Mouse (Mus musculus): ENCODE measurements at regions not wholly inside any gene's neighbourhood (a gene's known extent, or its start where the extent isn't known, plus 50 kb on each side); places are given as distances from the start of the nearest gene placed in this dataset.

GRCm38 (mm10) chr13:31475845-31476244, 80.1 kb upstream of the Foxq1 start:
- in situ Hi-C loops (cut with MboI; ENCODE audit: unreplicated experiment in 2 of 2) = no loop called here

- in situ Hi-C loops (cut with MboI; ENCODE audit: unreplicated experiment in 2 of 2) = no loop called here
Observed at GRCm38 (mm10) chr13:31477171-31477867, 78.6 kb upstream of the Foxq1 start.

- in situ Hi-C loops (cut with MboI; ENCODE audit: unreplicated experiment in 2 of 2) = no loop called here
Observed at GRCm38 (mm10) chr13:31481105-31481844, 74.7 kb upstream of the Foxq1 start.

- in situ Hi-C loops (cut with MboI; ENCODE audit: unreplicated experiment in 2 of 2) = no loop called here
Observed at GRCm38 (mm10) chr13:31486373-31486772, 69.6 kb upstream of the Foxq1 start.

- in situ Hi-C loops (cut with MboI; ENCODE audit: unreplicated experiment in 2 of 2) = no loop called here
Observed at GRCm38 (mm10) chr13:31488186-31488585, 67.7 kb upstream of the Foxq1 start.

- in situ Hi-C loops (cut with MboI; ENCODE audit: unreplicated experiment in 2 of 2) = no loop called here
Observed at GRCm38 (mm10) chr13:31503191-31503590, 52.7 kb upstream of the Foxq1 start.

- in situ Hi-C loops (cut with MboI; ENCODE audit: unreplicated experiment in 2 of 2) = no loop called here
Observed at GRCm38 (mm10) chr13:31503832-31504231, 52.1 kb upstream of the Foxq1 start.

- in situ Hi-C loops (cut with MboI; ENCODE audit: unreplicated experiment in 2 of 2) = no loop called here
Observed at GRCm38 (mm10) chr13:31504316-31504715, 51.6 kb upstream of the Foxq1 start.

- in situ Hi-C loops (cut with MboI; ENCODE audit: unreplicated experiment in 2 of 2) = no loop called here
Observed at GRCm38 (mm10) chr13:31505386-31505785, 50.5 kb upstream of the Foxq1 start.

Data from v-Abl transformed pro-B cells (cell line).